Mouse (Mus musculus) A20 (cell line): ENCODE data around the gene Aoc1.
A peak's percentile ranks its signal among the peaks of the same experiment; 100 is the strongest.

ENCODE experiments used
- DNase-seq: peaks from one replicate; pipeline ENCODE4 v3.0.0-alpha.2; 2011; ENCODE audit warnings: low read depth, low spot score

Aoc1 gene

DNA sequence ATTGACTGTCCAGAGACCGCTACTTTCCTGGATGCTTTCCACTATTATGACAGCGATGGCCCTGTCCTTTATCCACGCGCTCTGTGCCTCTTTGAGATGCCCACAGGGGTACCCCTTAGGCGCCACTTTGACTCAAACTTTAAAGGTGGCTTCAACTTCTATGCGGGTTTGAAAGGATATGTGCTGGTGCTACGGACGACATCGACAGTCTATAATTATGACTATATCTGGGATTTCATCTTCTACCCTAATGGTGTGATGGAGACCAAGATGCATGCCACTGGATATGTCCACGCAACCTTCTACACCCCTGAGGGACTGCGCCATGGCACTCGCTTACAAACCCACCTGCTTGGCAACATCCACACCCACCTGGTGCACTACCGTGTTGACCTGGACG lies 33.7 kb downstream of the Aoc1 start:
- no peak for DNase-seq

DNA sequence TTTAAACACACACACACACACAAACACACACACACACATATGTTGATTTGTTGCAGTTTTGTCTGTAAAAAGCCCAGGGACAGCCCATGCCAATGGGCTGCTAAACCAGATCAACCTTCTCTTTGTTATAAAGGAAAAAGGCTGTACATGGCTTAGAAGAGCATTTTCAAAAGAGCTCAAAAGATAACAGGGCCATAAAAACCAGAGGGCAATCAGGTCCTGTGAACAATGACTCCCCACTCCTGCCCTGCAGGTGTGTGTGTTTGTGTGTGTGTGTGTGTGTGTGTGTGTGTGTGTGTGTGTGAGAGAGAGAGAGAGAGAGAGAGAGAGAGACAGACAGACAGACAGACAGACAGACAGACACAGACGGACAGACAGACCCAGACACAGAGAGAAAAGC lies 36.5 kb downstream of the Aoc1 start:
- no peak for DNase-seq

DNA sequence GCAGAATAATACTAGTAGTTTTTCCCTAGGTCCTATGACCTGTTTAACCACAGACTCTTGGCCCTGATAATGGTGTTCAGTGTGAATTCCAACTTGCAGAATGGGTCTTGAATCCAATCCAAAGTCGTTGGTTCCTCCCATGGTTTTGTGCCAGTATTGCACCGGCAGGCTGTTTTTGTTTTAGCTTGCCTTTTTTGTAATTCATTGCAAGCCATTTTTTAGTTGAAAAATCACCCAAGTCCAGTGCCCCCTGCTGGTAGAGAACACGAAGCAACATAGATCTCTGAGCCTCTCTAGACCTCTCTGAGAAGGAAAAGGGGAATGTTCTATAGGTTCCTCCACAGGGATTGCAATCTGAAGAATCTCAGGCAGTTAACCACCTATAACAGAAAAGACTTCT lies 39.3 kb downstream of the Aoc1 start:
- peak; percentile 44 for DNase-seq

DNA sequence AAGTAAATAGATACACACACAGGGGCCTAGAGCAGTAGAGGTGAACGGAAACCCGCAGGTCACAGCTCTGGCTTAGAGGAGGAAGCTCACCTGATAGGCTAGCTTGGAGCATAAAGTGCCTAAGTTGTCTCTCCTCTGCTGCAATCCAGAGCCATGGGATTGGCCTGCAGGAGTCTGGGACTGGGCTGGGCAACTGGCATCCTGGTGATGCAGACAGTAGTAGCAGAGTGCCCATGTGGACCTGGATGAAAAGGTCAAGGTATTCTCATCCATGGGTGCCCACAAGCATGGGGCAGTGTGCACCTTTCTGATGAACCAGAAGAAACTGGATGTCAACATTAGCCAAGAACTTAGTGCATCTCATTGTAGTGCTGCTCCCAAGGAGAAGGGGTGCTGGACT lies 40.9 kb downstream of the Aoc1 start:
- no peak for DNase-seq

DNA sequence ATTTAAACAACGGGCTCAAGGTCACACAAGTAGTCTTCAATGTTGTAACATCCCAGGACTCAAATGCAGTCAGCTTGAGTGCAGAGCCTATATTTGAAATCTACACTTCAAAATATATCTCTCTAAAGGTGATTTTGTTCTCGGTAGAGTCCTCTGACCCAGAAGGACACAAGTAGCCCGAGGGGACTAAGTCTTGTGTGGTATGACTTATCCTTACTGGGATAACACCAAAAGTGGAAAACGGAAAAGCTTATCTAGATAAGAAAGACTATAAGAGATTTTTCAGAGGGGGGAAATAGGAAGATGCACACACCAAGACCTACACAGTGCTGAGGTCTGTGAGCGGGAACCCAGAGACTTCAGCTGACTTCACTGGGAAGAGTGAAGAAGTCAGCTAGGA lies 56.9 kb downstream of the Aoc1 start, which contains the start of gene 1600015I10Rik:
1600015I10Rik (plus strand) TSS at position 301 of the 400 bp plus-strand sequence.
- DNase-seq, result no peak

DNA sequence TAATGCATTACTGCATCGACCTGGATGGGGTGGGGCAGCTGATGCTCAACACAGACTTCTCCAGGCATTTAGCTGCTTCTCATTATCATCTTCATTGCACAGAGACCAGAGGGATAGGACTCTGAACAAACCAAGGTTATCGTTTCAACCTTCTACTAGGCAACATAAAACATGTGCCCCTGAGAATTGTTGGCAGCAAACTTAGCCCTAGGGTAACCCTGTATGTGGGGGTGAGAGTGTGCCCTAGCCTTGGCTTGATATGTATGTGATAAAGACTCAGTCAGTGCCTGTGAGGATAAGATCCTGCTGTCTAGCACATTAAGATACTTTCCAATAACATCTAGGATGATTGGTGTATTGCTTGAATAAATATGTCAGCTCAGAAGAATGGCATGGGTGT lies 76.9 kb downstream of the Aoc1 start:
- DNase-seq, result no peak

DNA sequence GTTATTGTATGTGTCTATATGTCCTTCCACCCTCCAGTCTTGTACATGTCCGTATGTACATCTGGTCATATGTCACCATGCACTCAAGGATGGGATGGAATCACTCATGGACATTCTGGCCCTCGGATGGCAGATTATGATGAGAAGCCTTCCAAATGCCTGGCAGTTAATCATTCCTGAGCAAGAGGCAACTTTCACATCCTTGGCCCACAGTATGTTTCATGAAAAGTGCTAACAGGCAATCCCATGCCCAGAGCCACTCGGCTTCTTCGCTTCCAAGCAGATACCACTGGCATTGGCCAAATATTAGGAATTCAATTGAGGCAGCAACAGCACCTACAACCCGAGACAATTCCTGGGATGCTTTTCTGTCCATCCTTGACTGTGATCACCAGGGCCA lies 78.0 kb downstream of the Aoc1 start:
- DNase-seq, result no peak

DNA sequence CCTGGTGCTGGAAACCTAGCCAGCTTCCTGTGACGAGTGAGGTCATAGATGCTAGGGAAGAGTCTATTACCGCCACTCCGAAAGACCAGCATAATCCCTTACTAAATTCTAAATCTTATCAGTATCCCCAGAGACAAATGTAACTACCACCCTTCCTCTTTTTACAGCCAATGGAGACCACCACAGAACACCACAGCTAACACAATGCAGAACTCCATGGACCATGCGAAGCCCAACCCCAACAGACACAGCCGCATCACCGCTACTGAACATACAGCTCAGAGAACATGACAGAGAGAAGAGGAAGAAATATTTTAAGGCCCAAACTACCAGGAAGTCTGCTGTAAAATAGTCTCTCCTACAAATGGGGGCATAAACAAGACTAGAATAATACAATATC lies 78.9 kb downstream of the Aoc1 start:
- no peak for DNase-seq

DNA sequence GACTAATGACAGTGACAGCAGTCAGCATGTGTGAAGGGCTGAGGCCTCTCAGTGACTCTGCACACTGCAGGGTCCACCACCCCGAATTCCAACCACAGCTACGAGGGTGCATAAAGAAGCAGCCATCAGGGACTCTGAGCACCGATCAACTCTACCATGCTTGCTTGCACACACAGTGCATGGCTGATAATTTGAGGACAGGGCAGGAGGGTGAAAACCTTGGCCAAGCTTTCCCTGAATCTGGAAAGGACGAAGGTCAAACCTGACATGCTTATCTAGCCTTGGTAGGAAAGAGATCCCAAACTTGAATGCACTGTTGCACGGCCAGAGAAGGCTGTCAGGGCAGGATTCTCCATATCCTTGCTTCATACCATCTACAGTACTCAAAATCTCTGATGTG lies 80.5 kb downstream of the Aoc1 start:
- DNase-seq, result no peak

DNA sequence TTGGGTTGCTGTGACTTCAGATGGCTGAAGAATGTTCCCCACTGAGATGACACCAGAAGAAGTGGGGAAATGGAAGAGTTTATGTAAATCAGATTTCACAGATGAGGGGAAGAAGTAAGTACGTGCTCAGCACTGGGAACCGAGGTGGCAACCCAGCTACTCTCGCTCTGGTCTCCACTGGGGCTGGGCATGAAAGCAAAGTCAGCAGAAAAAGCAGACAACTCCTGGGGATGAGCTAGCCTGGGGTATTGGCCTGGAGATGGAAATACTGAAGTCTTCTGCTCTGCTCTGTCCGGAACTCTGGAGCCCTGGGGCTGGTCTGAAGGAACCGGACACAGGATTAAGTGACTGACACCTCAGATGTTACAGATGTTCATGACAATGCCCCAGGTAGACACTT lies 81.5 kb downstream of the Aoc1 start:
- DNase-seq, result no peak

DNA sequence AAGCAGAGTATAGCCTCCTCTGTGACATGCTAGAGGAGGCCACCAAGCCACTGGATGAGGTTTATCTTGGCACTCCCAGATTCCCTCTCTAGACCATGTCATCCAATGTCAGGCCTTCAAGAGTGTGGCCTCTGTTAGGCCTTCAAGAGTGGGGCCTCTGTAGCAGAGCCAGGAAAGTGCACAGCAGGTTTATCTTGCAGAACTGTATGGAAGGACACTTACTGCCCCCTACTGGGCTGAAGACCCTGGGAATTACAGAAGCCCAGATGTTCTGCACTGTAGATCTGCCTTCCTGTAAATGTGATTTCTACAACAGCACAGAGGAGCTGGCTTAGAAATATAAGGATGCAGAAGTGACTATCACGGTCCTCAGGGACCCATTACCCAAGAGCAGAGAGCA lies 82.2 kb downstream of the Aoc1 start:
- DNase-seq, result peak; percentile 54

DNA sequence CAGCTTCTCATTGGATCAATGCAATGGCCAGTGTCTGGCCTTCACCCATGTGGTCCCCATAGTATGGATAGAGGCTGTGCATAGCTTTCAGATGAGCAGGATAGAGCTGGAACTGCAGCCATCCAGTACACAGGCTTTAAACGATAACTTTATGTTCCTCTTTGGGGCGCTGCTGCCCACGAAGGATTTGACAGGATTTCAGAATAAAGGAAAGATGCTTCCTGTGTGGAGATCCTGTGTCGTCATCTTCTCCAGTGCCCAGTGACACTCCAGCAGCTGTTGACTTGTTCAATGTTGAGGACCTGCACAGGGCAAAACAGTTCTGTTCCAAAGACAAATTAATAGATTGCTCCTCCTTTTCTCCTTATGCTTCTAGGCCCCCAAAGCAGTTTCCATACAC lies 84.1 kb downstream of the Aoc1 start:
- no peak for DNase-seq

DNA sequence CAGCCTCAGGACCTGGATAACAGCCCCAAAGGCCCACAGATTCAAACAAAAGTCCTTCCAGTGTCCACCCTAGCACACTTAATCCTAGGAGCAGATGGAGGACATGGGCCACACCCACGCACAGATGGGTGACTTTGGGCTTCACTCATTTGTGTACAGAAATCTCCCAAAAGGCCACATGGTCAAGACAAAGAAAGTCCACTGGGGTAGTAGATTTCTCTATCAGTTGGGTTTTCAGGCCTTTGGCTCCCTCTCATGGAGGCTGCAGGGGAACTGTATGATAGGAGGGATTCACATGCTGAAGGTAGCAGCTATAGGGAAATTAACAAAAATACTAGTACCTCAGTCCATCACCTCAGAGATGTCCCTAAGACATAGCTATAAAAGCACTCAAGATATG lies 85.4 kb downstream of the Aoc1 start:
- DNase-seq, result peak; percentile 17
